Mouse (Mus musculus) fibroblast of lung, adult 2 months (primary cell): ENCODE measurements at regions not wholly inside any gene's neighbourhood (a gene's known extent, or its start where the extent isn't known, plus 50 kb on each side); places are given as distances from the start of the nearest gene placed in this dataset.

Source experiments
- DNase-seq: peaks from one replicate; pipeline ENCODE4 v3.0.0-alpha.2; 2011; ENCODE audit warnings: low read depth

DNA sequence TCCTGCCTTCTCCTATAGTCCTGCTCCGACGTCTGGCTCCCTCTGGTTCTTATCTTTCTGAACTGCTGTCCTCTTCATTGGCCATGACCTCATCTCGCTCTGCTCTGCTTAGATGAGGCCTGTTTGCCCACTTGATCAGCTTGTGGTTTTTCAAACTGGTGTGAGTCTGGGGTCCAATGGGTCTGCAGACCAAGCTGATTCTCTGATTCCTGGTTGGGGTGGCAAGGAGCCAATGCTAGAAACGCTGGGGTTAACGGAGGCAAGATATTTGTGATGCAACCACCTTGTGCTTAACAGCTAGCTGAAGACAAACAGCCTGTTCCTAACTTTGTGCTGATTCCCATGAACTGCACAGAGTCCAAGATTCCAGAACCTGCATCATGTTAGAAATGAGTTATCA, 192.0 kb upstream of the Bcl6 start:
- no peak for DNase-seq

DNA sequence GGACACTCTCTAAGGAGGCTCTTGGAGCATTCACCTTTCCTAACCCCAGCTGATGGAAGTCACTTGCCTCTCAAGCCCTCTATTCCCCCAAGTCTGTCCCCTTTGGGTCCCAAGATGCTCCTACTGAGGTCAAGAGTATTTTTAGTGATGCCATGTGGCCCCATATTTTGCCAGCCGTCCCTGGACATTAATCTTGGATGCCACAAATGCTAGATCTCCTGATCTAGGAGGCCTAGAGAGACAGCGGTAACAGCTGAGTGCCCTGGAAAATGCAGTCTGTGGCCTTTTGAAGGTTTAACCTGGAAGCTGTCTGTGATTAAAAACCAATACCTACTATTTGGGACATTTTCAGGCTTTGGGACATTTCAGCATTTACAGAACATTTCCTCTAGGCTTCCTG, 188.9 kb upstream of the Bcl6 start:
- no peak for DNase-seq

DNA sequence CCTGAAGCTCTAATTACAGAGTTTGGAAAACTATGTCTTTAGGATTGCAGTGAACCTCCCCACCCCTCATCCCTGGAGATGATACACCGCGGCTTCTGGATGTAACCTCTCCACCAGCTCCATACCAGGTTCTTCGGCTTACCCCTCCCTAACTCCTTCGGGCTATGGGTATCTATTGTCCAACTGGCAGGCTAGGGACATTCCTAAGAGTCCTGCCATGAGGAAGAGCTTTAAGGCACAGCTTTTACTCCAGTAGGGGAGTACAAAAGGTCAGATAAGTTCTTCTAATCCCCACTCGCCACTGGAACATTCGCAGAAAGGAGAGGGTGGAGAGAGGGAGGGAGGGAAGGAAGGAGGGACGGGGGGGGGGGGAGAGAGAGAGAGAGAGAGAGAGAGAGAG, 188.5 kb upstream of the Bcl6 start:
- no peak for DNase-seq

DNA sequence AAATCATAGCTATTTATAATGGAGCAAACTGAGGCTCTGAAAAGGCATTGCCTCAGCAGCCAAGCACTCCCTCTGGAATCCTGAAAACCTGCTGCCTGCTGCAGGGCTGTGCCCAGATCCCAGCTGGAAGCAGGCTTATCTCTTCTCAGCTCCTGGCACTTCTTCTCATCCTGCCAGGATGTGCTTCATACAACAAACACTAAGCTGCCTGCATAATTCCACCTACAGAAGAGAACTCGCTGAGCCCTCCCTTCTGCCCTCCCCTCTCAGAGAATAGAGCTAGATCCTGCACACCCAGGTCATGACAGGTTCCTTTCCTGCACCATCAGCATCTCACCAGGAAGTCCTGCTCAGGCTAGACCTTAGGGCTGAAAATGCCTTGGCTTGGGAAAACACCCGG, 187.4 kb upstream of the Bcl6 start:
- DNase-seq = no peak

DNA sequence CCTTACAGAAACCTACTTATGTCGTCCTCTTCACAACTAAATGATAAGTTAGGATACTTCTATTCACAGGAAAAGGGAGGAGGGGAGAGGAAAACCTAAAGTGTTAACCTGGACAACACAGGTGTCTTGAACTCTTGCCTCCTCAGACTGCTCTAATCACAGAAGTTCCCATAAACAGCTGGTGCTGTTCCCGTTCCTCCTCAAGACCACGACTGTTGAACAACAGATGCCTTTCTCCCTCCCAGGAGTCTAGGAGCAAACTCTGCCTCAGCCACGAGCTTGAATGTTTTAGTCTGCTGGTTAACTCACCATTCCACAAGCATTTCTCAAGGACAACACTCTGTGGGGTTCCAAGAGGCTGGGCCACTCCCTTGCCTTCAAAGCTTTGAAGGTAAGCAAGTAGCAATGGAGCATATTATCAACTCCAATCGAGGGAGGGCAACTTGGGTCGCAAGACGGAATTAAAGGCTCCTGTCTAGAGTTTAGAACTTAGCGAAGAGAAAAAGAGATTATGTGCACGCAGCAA, 186.6 kb upstream of the Bcl6 start:
- no peak for DNase-seq

DNA sequence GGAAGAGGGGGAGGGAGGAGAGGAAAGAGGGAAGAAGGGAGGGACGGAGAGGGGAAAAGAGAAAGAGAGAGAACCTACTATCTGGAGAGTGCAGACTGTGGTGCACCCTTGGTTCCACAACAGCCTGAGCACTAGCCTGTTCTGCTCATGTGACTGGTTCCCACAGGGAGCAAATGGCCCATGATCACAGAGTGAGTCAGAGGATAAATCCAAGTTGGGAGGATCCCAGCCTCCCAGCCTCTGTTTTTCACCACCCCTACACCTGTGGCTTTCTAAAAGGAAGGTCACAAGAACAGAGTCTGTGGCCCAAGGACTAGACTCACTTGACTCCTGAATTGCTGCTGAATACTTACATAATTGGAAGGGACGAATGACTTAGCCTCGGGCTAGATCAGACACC, 185.9 kb upstream of the Bcl6 start:
- DNase-seq = no peak

DNA sequence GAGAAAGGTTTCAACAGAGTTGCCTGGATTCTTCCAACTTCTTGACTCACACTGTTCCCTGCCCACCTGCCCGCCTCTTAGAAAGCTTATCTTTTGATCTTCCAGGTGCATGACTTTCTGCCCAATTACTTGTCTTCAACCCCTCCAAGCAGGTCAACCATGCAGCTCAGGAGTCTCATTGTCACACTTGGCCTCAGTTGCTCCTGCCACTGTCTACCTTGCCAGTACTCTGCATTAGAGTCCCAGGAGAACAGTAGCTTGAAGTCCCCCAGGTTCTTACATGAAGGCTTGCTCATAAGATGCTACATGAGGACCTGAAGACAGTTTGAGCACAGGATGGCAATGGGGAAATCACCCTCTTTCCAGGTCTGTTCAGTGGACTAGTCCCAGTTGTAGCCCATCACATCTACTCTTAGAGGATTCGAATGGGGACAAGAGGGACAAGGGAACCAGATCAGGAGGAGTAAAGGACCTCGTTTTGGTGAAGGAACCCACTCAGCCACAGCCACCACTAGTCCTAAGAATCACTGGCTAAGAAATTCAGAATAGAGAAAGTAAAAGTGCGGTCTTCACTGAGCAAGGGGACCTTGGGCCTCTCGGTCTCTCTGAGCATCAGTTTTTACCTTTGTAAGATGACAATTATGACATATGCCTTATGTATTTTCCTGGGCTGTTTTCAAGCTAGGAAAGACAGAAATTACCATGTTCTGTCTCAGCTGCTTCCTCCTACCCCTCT, 185.3 kb upstream of the Bcl6 start:
- DNase-seq = no peak

DNA sequence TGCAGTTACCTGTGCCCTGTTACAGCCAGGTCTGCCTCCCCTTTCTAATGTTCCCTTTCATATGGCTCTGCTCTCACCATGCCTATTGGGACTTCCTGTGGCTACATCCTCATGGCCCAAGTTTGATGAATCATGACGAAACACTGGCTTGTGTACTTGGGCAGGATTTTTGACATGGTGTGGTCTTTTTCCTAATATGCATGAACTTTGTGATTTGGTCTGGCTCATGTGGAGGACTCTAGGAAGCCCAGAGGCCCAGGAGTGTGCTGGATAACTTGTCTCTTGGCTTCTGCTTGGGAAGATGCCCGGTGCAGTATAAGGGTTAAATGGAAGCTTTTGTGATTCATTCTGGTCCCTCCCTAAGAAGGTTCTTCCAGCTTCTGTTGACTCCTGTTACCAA, 184.0 kb upstream of the Bcl6 start:
- DNase-seq = no peak

DNA sequence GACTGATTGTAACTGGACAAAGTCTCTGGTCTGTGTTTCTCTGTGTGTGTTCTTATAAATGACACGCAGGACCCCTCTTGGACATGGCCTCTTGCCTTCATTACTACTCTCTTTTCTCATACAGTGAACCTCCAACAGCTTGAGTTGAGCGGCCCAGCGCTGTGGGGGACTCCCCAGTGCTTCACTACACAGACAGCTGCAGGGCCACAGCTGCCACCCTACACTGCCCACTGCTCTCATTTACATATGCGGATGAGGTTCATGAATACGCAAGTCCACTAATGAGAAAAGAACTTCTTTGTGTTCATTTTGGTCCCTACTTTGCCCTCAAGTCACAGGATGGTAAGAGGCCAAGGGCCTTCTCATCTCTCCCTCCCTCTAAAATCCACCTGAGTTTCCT, 183.4 kb upstream of the Bcl6 start:
- DNase-seq = no peak

DNA sequence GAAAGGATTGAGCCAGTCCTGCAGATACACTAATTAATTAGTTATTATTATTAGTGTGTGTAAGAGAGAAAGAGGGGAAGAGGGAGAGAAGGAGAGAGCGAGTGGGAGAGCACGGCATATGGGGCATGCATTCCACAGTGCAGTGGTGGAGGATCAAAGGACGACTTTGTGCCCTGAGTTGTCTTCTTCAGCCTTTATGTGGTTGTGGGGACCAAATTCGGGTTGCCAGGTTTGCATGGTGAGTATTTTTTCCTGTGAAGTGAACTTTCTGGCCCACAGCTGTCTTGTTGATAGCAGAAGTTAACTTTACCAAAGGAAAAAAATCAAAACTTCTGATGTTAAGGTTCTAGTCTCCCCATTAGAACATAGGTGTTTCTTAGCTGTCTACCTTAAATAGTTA, 182.5 kb upstream of the Bcl6 start:
- no peak for DNase-seq

DNA sequence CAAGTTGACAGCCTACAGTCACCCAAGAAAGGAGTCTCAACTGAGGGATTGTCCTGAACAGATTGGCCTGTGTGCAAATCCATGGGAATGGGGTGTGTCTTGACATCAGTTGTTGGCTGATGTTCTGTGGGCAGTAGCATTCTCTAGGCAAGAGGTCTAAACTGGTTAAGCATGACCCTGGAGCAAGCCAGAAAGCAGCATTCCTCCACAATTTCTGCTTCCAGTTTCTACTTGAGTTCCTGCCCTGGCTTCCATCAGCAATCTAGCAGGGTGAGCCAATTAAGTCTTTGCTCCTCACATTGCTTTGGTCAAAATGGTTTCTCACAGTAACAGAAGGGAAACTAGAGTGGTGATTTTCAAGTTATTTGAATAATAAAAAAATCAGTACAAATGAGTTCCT, 177.8 kb upstream of the Bcl6 start:
- DNase-seq = no peak

DNA sequence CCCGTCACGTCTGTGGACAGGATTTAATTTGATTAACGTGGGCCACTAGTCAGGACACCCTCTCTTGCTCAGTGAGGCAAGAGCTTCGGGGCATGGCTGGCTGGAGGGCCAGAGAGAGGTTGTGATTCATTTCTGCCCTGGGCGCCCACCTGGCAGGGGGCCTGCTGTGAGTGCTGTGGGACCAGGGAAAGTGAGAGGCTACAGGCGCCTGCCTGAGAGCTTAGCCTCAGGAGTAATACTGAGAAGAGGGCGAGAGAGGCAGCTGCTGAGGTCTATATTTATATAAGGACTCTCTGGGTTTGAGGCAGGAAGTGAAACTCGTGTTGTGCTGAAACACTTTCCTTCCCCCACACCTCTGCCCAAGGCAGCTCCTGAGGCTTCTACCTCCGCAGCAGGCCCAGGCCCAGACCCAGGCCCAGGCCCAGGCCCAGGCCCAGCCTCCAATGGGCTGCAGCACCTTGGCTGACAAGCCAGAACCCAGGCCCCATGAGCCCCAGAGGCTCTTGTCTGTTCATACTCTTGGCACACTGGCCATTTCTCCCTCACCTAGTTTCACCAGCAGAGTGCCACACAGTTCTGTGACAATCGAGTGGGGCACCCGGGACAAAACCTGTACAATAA, 176.9 kb upstream of the Bcl6 start:
- no peak for DNase-seq

DNA sequence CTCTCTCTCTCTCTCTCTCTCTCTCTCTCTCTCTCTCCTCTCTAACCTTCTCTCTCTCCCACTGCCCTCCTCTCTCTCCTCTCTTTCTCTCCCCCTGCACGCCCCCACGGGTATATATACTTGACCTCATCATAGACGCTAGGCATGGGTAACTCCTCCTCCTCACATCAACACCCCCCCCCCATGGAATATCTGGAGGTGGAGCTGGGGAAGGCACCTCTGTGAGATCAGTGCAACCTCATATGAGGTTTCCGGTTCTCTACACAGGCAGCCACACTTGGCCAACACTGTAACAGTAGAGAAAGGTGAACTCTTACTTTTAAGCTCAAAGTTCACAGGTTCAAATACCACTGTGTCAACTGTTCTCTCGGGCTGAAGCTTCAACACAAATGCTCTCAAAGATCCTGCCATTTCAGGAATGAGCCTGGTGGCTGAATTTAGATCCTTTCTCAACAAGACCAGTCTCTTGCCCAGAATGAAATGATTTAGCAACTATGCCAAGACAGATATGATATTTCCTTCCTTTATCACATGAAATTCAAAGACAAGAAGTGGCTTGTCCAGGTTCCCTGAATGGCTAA, 172.1 kb upstream of the Bcl6 start:
- DNase-seq = no peak

DNA sequence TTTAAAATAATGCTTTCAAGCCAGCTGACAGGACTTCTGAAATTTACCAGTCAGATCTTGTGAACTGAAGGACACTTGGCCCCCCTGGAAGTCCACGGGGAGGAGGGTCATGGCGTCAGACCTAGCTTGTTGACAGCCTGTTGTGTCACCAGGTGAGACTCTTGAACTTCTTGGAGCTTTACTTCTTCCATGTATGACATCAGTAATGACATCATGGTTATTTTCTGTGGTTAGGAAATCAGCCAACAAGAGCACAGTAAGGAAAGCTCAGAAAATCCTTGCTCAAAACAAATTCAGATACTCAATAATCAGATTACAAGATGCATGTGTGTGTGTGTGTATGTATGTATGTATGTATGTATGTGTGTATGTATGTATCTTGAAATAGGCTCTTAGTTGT, 170.7 kb upstream of the Bcl6 start:
- no peak for DNase-seq

DNA sequence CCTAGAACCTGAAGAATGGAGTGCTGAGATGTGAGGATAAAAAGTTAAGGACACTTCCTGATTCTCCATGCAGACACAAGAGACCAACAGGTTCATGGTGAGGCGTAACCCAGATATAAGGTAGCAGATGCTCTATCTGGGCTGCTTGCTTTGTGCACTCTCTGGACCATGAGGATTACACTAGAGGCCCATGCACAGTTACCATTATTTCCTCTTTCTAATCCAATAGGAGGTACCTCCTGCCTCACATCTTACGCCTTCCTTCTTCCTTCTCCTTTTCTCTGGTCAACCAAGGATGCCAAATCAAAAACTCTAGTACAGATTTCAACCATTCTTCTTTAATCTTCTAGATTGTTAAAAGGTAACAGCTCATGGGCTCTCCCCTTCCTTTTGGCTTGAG, 169.1 kb upstream of the Bcl6 start:
- no peak for DNase-seq

DNA sequence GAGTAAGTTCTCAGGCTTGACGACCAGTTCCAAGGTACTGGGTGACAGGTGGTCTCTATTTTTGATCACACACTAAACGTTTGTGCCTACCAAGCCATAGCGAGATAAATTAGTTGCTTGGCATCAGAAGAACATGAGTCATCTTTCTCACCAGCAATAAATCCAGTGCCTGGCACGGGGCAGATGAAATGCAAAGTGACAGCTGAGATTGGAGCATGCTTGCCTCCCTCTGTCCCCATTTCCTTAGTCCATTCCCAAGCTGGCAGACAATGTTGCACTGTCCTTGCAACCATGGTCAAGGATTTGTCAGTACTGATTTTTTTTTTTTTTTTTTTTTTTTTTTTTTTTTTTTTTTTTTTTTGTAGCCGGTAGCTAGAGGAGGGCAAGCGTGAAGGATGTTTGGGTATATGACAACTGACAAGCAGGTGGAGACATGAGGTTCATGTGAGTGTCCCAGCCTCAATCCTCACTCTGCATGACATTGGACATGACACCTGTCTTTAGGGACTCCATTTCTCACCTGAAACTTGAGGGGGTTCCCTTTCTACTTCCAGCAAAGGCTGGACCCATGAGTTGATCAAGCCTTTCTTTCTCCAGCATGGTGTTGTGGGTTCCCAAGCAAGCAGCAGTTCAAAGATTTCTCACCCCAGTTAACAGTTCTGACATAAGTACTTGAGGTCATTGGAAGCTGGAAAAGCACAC, 168.2 kb upstream of the Bcl6 start:
- no peak for DNase-seq

DNA sequence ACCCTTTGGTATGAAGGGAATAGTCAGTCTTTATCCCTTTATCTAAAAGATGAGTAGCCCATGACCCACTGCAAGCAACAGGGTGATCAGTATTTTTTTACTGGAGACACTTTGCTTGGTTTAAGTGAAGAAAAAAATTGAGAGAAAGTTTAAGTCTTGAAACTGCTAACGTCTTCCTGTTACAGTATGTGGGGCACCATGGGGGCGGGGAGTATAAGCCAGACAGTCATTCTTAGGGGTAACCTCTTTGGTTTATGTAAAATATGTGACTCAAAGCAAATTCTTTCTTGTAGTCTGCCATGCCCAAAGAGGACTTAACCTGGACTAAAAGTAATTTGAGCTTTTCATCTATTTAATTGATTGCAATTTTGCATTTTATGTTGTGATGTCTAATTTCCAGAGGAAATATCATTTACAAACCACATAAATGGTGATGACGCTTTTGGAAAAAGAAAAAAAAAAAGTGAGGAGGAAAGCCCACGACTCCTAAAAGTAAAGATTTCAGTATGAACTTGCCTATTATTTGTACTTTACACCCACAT, 166.2 kb upstream of the Bcl6 start:
- DNase-seq = no peak

DNA sequence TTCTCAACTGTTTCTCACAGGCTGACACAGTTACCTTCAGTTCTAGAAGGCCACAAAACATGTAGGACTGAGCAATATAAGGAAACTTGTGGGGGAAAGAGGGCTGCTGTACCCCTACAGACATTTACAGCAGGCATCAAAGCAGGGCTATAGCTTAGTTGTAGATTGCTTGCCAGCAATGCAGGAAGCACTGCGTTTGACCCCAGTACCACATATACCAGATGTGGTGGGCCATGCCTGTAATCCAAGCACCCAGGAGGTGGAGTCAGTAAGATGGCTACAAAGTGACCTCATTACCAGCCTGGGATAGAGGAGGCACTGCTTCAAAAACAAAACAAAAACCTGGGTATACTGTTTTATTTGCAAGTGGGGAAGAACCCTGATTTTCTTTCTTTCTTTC, 165.3 kb upstream of the Bcl6 start:
- DNase-seq = no peak

DNA sequence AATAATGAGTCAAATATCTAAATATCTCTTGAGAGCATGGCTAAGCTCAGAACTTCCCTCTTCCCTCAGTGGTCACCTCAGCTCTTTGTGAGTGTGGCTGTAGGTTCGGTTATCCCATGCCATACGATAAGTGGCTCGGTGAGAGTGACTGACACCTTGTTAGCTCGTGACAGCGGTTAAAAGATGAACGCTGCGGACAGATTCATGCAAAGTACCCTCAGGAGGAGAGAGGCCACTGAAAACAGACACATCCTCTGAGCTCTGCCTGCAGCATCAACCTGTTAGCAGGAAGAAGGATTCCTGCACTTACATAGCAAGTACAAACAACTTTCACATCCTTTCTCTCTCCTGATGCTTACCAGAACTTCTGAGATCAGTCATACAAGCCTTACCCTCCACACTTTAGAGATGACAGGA, 163.2 kb upstream of the Bcl6 start:
- DNase-seq = no peak

DNA sequence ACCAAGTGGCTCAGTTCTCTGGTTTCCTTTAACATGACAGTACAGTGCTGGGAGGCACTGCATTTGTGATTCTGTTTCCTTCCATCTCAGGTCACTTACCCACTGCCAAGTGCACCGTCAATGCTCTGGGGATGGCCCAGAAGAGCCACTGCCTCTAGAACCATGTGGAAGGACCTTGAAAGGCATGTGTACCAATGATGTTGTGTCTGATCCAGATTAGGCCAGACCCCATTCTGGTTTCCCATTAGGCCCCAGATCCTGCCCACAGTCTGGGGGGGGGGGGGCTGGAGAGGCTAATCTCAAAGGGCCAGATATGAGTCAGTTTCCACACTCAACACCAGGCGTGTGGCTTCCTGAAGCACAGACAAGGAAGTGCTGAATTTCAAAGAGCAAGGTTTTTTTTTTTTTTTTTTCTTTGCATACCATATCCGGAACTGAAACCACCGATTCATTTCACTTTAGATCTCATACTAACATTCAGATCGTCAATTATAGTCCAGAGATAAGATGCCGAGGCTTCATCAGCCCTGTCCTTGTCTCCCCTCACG, 162.6 kb upstream of the Bcl6 start:
- no peak for DNase-seq

DNA sequence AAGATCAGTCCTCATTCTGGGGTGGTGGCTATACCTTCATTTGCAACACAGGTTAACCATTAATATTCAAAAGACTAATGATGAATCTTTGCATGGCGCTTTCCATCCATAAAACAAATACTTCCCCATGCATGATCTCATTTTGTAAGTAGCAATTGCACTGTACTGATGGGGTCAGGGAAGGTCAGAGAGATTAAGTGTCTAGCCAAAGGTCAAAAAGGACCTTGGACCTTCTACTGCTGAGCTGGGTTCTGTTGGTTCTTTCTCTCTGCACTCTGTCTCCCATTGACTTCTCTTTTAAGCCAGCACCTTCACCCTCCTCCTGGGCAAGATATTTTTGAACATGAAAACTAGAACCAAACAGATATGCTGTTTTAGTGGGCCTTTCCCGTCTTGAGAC, 161.9 kb upstream of the Bcl6 start:
- DNase-seq = no peak

DNA sequence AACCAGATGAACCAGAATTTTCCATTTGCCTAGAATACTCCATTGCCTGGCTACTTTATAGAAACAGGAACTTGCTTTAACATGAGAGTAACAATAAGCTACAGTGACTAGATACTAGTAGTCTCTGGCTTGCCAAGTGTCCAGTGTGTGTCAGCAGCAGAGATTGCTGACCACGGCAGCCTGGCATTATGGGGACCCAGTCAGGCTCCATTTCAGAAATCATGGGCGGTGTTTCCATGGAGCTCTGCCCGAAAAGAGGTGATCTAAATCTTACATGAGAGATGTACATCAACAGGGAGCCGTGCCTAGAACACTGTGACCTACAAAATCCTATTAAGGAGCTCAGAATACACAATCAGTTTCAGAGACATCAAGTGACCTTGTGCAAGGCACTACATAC, 160.8 kb upstream of the Bcl6 start:
- no peak for DNase-seq
